Mouse (Mus musculus): ENCODE results near the gene Rsph14. TPM values are rescaled to one million over a fixed set of nuclear protein-coding genes. Genes with fewer than 3 reads are reported as not detected.
"Not testable (repeated sequence)": the region's sequence is repeated elsewhere in the genome, so short reads cannot be mapped to it uniquely, and the experiment has no call there.

The Rsph14 gene
- total RNA-seq, 2 experiments from 2014 or later: 0.50 to 1.1 TPM

DNA sequence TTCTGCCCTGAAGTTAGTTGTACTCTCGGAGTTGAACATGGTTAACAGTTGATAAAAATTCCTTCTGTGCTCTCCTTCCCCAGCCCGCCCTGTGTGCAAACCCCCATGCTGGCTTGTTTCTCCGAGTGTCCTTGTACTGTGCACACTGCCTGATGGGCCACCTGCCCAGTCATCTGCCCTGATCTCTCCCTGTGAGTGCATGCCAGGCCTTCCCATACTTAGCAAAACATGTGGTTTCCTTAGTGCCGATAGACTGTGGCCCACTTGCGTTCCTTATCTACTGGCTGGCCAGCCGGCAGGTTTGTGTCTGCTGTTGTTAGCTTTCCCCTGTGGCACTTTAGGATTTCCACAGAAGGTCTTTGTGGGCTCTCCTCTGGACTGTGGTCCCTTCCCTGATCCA lies 21.7 kb upstream of the Rsph14 start:
- no peak for DNase-seq (ENCODE audit: low spot score in 2 of 2)

DNA sequence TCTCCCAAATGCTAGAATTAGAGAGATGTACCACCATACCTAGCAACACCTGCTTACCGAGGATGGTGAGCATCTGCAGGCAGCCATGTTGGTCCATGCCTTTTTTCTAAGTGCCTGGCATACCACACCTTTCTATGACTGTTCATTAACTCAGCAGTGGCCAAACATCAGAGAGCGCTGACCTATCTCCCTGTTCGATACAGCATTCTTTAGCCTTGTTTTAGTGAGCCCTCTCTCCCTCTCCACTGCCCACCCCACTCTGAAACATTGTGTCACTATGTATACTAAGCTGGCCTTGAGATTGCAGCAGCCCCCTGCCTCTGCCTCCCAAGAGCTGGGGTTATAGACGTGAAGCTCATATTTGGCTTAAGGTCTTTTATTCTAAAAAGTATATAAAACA lies 21.3 kb upstream of the Rsph14 start:
- no peak for DNase-seq (ENCODE audit: low spot score in 2 of 2)

DNA sequence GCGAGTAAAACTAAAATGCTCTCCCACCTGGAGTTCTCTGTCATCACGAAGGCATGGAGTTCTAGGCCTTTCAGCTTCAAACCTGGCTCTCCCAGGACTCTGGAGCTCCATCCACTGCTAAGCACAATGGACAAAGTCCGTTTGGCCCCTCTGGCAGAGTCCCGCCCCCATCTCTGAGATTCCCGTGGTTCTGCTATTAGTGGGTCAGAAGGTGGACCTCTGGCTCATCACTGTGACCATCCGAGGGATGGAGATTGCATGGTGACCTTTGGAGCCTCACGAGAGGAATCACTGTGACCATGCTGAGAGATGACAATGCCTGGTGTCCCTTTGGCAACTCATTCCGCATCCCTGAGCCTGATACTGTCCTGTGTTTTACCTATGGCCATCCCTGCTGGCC lies 20.5 kb upstream of the Rsph14 start:
- no peak for DNase-seq (ENCODE audit: low spot score in 2 of 2)

DNA sequence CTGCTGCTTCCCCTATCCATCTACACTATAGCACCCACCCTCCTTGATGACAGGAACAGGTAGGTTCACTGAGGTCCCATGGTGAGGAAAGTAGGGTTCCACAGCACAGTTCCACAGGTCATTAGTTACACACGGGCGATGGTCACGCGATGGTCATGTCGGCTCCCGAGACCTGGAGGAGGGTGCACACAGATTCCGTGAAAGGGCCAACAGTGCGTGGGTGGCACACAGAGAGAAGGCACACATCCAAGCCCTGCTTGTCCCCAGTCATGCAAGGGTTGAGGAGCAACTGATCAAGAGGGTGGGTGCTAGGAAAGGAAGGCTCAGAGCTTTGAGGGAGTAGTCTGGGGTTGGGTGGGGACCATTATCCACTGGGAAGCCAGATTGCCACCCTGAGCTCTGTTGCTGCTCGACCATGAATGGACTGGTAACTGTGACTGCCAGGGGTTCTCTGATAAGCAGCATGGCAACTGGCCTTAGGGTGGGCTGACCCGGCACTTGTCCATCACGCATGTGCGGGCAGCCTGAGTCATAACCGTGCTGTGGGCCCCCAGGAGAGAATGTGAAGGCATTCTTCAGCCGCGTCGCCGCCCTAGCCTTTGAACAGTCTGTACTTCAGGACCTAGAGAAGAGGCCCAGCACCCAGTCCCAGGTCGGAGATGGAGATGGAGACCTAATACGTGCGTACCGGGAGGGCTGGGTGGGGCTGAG lies 19.1 kb upstream of the Rsph14 start:
- no peak for DNase-seq (ENCODE audit: low spot score in 2 of 2)

DNA sequence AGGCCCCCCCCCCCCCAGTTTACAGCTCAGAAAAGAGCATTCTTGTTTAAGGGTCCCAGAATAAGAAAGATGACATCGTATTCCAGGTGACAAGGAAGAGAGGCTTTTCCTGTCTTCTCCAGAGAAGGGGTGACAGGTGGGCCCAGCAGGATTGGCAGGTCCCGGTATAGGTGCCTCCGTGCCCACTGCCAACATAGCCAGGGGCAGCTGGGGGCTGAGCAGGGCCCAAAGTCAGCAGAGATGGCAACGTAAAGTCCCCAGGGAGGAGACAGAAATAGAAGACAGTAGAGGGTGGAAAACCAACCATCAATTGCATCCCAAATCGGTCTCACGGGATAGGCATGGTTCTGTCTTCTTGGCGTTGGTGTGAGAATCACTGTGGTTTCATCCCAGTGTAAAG lies 16.3 kb upstream of the Rsph14 start:
- DNase-seq (ENCODE audit: low spot score in 2 of 2): no peak

DNA sequence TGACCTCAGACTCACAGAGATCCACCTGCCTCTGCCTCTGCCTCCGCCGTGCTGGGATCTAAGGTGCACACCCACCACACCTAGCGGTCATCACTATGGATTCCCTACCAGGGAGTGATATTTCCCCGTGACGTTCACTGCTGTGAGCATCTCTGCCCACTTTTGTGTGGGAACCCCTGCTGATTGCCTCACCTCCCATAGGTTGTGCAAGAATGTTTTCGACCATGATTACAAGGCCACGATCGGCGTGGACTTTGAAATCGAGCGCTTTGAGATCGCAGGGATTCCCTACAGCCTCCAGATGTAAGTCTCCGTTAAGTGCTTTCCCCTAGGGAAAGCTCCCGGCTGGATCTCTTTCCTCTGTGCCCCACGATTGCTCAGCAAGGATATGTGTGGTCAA lies 13.4 kb upstream of the Rsph14 start:
- DNase-seq (ENCODE audit: low spot score in 2 of 2): no peak

DNA sequence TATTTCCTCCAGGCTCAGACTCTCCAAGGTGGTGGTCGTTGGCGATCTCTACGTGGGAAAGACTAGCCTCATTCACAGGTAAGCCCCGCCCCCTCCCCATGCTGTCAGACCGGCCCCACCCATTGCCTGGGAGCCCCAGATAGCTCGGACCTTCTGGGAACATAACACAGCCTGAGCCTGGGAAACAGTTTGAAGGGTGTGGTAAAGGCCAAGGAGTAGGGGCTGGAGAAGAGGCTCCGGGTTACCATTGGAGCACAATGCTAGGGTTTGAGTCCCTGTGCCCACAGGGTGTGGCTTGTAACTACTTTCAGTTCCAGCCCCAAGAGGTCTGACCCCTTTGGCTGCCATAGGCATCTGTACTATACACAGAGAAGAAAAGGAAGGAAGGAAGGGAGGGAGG lies 12.1 kb upstream of the Rsph14 start:
- DNase-seq (ENCODE audit: low spot score in 2 of 2): no peak

DNA sequence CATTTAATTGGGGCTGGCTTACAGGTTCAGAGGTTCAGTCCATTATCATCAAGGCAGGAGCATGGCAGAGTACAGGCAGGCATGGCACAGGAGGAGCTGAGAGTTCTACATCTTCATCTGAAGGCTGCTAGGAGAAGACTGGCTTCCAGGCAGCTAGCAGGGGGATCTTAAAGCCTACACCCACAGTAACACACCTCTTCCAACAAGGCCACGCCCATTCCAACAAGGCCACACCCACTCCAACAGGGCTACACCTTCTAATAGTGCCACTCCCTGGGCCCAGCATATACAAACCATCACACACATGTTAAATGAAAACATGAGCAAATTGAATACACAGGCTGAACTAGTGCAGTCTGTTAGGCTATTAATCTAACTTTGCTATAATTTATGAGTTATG lies 9.7 kb upstream of the Rsph14 start:
- DNase-seq (ENCODE audit: low spot score in 2 of 2): not testable (repeated sequence)

DNA sequence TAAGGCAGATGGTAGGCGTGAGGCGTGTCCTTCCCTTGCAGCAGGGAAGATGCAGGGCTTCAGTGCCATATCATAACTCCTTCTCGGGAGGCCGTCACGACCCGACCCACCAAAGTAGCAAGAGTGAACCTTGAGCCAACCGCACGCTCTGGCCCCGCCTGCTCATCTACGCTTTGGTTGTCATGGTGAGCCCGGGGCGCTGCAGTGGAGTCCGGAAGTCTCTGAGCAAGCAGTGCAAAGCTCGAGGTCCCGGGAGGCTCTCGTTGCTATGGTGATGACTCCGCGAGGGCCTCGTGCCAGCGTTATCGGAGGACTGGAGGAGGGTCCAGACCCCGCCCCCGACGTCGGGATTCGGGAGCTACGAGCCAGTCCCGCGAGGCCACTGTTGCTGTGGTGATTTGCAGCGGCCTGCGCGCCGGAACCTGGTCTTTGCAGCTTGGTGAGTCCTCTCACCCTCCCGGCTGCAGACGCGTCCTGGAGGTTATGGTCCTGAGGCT lies 4.5 kb upstream of the Rsph14 start, which contains the start of gene Rab36:
Gene Rab36, plus strand, starts transcription at position 176 of the 497 bp plus-strand sequence.
- peak; percentile 96 for DNase-seq (ENCODE audit: low spot score in 2 of 2)

DNA sequence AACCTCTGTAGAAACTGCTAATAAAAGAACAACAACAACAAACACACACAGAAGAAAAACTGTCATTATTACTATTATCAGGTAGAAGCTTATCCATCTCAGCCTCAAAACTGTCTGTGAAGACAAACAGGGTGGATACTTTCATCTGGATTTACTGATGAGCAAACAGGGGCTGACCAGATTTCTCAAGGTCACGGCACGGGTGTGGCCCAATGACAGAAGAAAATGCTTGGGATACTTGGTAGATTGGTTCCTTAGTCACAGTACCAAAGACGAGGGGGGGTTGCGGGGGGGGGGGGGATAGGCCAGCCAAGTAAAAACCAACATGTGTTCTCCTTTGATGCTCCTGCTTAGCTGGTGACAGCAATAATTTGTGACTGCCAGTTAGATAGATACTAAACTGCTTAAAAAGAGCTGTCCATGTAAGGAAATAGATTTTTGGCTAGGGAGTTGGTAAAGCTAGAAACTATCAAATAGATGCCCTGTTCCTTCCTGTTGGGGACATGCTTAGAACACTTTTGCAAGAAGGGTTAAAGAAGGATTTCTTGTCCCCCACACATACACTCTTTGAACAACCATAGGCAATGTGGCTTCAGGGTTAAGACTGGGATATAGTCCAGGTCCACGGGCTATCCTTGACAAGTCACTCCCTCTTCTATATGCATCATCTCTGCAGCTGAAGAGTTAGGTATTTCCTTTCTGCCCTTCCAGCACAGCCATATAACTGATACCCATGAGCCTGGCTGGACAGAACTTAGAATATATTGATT lies 856 bp downstream of the Rsph14 start:
- no peak for DNase-seq (ENCODE audit: low spot score in 2 of 2)

DNA sequence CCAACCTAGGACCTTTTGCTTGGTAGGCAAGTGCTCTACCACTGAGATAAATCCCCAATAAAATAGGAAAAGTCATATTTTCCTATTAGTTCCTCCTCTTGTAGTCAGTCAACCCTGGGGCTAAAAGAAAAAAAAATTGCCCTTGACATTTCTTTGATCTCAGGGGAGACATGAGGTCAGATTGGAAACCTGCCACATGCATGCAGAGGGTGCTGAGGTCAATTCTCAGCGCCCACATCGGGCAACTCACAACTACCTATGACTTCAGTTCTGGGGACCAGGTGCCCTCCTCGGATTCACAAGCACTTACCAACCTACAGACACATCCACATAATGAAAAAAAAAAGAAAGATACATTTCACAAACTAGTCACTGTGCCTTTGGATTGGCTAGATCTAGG lies 2.2 kb downstream of the Rsph14 start:
- no peak for DNase-seq (ENCODE audit: low spot score in 2 of 2)

DNA sequence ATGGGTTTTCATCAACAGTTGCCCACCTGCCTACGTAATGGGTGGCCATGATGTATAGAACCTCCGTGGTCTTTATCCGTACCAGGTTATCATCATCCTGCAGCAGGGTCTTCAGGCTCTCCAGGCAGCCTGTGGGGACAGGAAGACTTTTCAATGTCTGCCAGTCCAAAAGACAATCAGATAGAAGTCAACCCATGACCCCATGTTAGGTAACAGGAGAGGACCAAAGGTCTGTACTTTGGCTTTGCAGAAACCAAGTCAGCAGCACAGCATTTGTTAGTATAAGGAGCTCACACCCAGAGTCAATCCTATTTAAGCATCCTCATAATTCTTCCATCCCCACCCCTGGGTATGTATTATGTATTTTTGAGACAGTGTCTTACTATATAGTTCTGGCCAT lies 2.7 kb downstream of the Rsph14 start:
- no peak for DNase-seq (ENCODE audit: low spot score in 2 of 2)

DNA sequence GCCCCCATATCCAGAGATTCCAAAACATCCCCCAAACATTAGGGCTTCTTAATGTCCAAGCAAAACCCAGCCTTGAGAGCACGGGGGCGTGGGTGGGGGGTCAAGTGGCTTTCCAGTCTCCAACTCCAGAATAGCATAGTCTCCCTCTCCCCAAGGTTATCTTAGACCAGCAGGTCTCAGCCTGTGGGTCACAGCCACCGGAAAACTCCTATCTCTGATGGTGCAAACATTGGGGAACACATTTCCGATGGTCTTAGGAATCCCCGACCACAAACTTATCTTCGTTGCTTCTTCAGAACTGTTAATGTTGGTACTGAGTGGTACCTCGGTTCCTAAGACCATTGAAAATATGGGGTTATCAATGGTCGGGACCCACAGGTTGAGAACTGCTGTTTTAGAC lies 3.6 kb downstream of the Rsph14 start:
- no peak for DNase-seq (ENCODE audit: low spot score in 2 of 2)

DNA sequence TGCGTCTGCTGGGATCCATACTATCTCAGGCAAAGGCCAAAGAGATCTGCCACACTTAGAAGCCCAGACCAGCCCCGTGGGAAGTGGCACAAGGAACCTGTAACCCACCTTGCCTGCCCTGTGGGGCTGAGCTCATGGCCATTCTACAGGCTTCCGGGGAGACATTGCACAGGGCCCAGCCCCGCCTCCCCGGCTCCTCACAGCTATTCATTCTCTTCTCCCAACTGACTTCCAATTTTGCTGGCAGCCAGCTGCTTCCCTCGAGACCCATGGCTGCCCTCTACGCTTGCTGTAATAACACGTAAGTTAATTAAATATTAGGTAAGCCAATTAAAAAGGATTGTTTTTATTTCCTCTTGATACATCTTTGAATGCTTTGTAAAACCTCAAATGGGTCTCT lies 5.9 kb downstream of the Rsph14 start:
- DNase-seq (ENCODE audit: low spot score in 2 of 2): no peak

DNA sequence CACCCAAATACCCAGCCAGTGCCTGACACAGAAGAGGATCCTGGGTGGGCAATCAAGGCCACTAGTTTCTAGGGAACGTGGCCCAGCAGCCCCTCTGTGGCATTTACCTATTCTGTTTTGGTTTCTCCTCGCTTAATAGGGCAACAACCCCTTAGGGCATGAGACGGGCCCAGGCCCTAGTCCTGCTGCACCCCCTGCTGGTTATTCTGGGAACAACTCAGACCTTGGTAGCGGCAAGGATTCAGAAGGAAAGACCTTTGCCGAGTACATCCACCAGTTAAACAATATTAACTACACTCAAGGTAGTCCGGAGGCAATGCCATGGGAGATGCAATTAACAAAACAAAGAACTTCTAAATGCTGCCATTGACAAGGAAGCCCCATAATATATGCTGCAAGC lies 11.2 kb downstream of the Rsph14 start:
- DNase-seq (ENCODE audit: low spot score in 2 of 2): peak; percentile 87 to 91

DNA sequence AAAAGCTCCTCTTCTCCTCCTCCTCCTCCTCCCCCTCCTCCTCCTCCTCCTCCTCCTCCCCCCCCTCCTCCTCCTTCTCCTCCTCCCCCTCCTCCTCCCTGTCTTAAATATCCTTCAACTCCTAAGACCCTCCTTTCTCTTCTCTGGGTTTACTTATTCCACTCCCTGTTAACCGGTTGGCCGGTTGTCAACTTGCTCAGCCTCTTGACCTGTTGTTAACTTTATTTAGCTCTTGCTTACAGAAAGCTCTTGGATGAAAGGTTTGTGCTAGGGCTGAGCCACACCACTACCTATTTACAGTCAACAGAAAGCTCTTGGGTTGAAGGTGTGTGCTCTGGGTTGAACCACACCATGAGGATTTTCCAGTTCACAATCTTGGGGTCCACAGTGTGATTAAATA lies 12.1 kb downstream of the Rsph14 start:
- DNase-seq (ENCODE audit: low spot score in 2 of 2): no peak

DNA sequence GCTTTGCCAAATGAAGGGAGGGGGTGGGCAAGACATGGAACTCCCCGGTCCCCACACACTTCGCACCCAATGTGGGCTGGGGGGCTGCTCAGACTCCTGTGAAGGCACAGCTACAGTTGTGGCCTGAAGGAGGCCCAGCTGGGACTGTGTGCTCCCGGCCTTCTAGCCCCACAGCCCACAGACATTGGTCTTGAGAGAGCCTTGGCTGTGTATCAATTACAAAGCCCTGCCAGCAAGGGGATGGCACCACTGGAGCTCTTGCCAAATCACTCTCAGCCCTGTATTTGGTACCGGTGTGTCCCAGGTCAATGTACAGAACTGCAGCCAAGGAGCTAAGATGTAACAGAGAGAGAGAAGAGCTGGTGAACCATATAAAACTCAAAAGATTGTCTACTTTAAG lies 15.9 kb downstream of the Rsph14 start:
- no peak for DNase-seq (ENCODE audit: low spot score in 2 of 2)

DNA sequence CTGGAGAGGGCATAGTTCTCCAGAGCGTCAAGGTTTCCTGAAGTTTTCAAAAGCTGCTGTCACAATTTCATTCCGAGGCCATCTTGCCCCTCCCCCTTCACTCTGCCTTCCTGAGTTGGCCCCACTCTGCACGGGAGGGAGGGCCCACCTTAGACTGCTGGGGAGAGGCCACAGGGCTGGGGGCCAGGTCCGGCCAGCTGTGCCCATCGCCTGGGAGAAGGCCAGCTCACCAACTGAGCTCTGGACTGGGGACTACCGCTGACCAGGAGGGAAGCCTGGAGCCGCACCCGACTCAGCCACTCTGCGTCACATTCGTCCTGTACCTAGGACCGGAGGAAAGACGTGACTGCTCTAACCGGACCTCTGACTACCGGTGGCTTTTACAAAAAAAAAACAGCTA lies 16.9 kb downstream of the Rsph14 start:
- DNase-seq (ENCODE audit: low spot score in 2 of 2): no peak

DNA sequence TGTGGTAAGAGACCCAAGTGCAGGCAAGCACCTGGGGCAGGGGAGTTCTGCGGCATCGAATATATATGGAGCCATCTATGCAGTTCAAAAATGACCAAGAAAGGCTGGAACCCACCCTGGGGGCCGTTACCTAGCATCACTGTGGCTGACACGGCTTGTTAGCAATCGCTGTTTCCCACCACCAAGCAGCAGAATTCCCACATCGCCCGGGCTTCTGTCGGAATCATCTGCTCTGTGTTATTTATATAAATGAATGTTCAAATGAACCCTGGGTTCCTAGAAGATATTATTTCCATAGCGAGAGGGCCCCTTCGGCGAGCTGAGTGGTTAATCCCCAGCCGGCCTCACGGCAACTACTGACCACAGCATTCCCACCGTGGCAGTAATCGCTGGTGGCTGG lies 21.7 kb downstream of the Rsph14 start:
- peak; percentile 44 to 48 for DNase-seq (ENCODE audit: low spot score in 2 of 2)

DNA sequence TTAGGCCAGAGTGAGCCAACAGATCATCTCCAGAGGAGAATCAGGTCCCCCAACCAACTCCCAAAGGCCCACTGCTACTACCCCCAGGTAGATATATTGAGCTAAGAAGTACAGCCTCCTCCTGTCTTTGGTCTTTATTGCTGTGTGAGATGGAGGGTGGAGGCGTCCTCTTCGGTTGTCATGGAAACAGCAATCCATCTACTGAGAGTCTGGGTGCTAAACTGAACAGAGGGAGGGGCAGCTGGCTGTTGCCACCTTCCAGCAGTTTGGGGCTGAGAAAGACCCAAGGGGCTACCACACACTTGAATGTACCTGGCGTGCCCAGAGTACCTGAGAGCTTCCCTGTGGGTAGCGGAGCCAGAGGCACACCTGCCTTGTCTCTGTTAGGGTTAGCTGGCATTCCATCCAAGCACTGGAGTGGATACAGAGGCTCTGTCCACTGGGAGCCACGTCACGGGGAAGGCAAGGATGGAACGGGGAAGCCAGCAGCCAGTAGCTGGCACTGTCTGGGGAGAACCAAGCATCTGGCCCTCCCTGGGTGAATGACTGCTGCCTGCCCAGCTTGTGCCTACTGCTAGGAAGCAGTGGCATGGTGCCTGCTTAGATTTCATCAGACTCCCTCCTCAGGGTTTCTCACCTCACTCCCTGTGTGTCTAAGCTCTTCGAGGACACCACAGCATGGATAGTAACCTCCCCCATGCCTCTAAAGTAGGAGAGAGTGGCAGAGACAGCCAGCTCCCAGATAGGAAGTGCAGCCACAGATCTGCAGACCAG lies 25.3 kb downstream of the Rsph14 start:
- peak; percentile 38 to 53 for DNase-seq (ENCODE audit: low spot score in 2 of 2)

DNA sequence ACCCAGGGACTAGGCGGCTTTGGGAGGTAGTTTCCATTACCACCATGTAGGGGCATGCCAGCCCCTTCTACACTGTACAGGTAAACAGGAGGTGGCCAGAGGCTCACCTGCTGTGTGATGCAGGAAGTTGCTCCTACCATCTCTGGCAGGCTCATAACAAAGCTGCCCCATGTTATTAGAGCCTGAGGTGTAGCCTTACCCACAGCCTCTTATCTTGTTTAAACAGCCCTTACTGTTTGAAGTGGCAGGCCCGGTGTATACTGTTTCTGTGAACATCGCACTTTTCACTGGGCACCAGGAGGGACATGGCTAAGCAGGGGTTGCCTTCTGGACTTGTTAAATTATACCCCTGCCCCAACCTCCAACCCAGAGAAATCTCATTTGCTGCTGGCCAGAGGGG lies 28.3 kb downstream of the Rsph14 start:
- DNase-seq (ENCODE audit: low spot score in 2 of 2): no peak

DNA sequence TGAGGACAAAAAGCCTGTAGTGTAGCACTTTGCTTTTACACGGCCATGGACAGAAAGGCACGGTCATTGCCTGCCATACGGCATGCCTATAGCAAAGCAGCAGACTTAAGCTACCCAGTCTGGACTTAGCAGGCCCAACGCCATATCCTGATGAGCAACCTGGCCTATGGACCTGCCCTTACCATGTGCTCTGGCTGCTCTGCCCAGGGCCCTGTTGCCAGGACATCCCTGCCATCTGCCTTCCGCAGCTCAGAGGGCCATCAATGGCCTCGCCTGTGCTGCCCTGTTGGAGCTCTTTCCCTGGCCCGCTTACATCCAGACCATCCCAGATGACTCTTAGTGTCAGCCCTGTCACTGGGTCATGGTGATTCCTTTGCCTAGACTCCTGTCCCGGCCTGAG lies 31.0 kb downstream of the Rsph14 start:
- no peak for DNase-seq (ENCODE audit: low spot score in 2 of 2)
